8 mouse cellular contexts compared by ENCODE assay signal in genomic region chr15:89453865-89454478, GRCm38 (mm10). TPM values are rescaled to one million over a fixed set of nuclear protein-coding genes. Genes with fewer than 3 reads are reported as not detected.
DNase-seq lines count a peak whose midpoint lies in the region; ATAC-seq and TF ChIP-seq lines count a peak whose summit lies in the region.

Gene Mapk8ip2 (plus strand): TSS chr15:89453913.

- H3K4me2 ChIP-seq in forebrain, embryonic 16.5 days (ENCODE audit: low read length) = peak within 1 kb of the TSS; percentile 88
- peak within 1 kb of the TSS; percentile 91 for H3K4me2 ChIP-seq in neural tube, embryonic 15.5 days

- peak; percentile 82 for TF ChIP-seq POLR2A in cerebellum, adult 2 months (IDR thresholded peaks at IDR 0.05; ENCODE audit: borderline replicate concordance, insufficient read depth, low read length)

- peaks cover 24% of the 10 kb centered on the region for H3K4me1 ChIP-seq in cerebellum, adult 2 months (ENCODE audit: control insufficient read depth, insufficient read depth, low read length)
- H3K4me1 ChIP-seq in forebrain, embryonic 16.5 days (replicated peaks; ENCODE audit: control insufficient read depth, insufficient read depth, low read length) = peaks cover 23% of the 10 kb centered on the region
- peaks cover 36% of the 10 kb centered on the region for H3K4me1 ChIP-seq in neural tube, embryonic 15.5 days

- TF ChIP-seq CTCF in layer of hippocampus, adult 2 months (conservative IDR thresholded peaks at IDR 0.05) = no peak
- TF ChIP-seq CTCF in cerebellum, adult 2 months (IDR thresholded peaks at IDR 0.05; ENCODE audit: borderline replicate concordance, insufficient read depth, low read depth, low read length) = no peak

- peak within 1 kb of the TSS; percentile 87 for H3K9ac ChIP-seq in forebrain, embryonic 16.5 days (replicated peaks; ENCODE audit: low read depth, low read length)
- H3K9ac ChIP-seq in neural tube, embryonic 15.5 days (replicated peaks) = peak within 1 kb of the TSS; percentile 76

- H3K4me3 ChIP-seq in layer of hippocampus, adult 2 months = peak within 1 kb of the TSS; percentile 82
- H3K4me3 ChIP-seq in cerebellum, adult 2 months (replicated peaks; ENCODE audit: insufficient read depth, low read depth, low read length) = peak within 1 kb of the TSS; percentile 82
- peak within 1 kb of the TSS; percentile 86 for H3K4me3 ChIP-seq in forebrain, embryonic 16.5 days (replicated peaks; ENCODE audit: low read length)
- H3K4me3 ChIP-seq in neural tube, embryonic 15.5 days (replicated peaks) = peak within 1 kb of the TSS; percentile 73

- intact Hi-C loops in left cerebral cortex, postnatal 4 days (cut with DNase I) = no loop called here

- WGBS in cerebellum, adult 2 months = 1% methylated on average over 53 of the region's 53 CpGs
- WGBS in forebrain, embryonic 16.5 days = under 1% methylated on average over 52 of the region's 53 CpGs
- WGBS in neural tube, embryonic 15.5 days = under 1% methylated on average over 53 of the region's 53 CpGs

- no peaks in the 10 kb centered on the region for H3K9me3 ChIP-seq in forebrain, embryonic 16.5 days (ENCODE audit: control insufficient read depth, low read length)
- H3K9me3 ChIP-seq in neural tube, embryonic 15.5 days (replicated peaks) = no peaks in the 10 kb centered on the region

- peak in 1 of 2 experiments; percentile 57 for DNase-seq in layer of hippocampus, adult 2 months (ENCODE audit: low spot score in 2 of 2)
- DNase-seq in layer of hippocampus, adult 9-11 months = no peak
- peak; percentile 82 to 86 for DNase-seq in cerebellum, adult 2 months
- peak; percentile 69 for DNase-seq in left cerebral cortex, postnatal 4 days
- no peak for DNase-seq in gastrocnemius, postnatal 10 days
- DNase-seq in natural killer cell, adult 2 months (ENCODE audit: low spot score in 2 of 2) = no peak

- no peaks in the 10 kb centered on the region for H3K27me3 ChIP-seq in cerebellum, adult 2 months (ENCODE audit: control insufficient read depth, insufficient read depth, low read length)
- H3K27me3 ChIP-seq in forebrain, embryonic 16.5 days (replicated peaks; ENCODE audit: control insufficient read depth, insufficient read depth, low read length) = no peaks in the 10 kb centered on the region
- no peaks in the 10 kb centered on the region for H3K27me3 ChIP-seq in neural tube, embryonic 15.5 days (replicated peaks)

- H3K36me3 ChIP-seq in forebrain, embryonic 16.5 days (ENCODE audit: control insufficient read depth, insufficient read depth) = peaks cover 16% of the 10 kb centered on the region
- H3K36me3 ChIP-seq in neural tube, embryonic 15.5 days = peaks cover 28% of the 10 kb centered on the region

- ATAC-seq in forebrain, embryonic 16.5 days = peak; percentile 83
- peak; percentile 86 for ATAC-seq in neural tube, embryonic 15.5 days (ENCODE audit: low FRiP score)

- H3K27ac ChIP-seq in layer of hippocampus, adult 2 months = peak within 1 kb of the TSS; percentile 96
- peak within 1 kb of the TSS; percentile 72 for H3K27ac ChIP-seq in cerebellum, adult 2 months (ENCODE audit: insufficient read depth, low read length)
- peak within 1 kb of the TSS; percentile 67 for H3K27ac ChIP-seq in forebrain, embryonic 16.5 days (ENCODE audit: low read length)
- H3K27ac ChIP-seq in neural tube, embryonic 15.5 days (replicated peaks) = peak within 1 kb of the TSS; percentile 89

RNA-seq across cellular contexts. Expression of gene Mapk8ip2, which starts in this region (rescaled TPM):
- total RNA-seq in layer of hippocampus, adult 2 months (2021) = 100 to 1,000 TPM; 254 to 279 TPM
- 192 and 195 TPM in 2 replicates for polyA plus RNA-seq in cerebellum, adult 2 months (2012; rRNA removed)
- polyA plus RNA-seq in forebrain, embryonic 16.5 days (2015; fragmentation: Nextera tagmentation; extraction: Ambion mirVana) = 74.5 and 81.9 TPM in 2 replicates
- total RNA-seq in left cerebral cortex, postnatal 4 days (2021) = 100 to 1,000 TPM; 155 to 170 TPM
- 73.0 and 85.4 TPM in 2 replicates for polyA plus RNA-seq in neural tube, embryonic 15.5 days (2015; fragmentation: Nextera tagmentation; extraction: Ambion mirVana)
- under 1 TPM; 0.23 to 0.26 TPM for total RNA-seq in gastrocnemius, postnatal 10 days (2021)

Comparison
In these comparisons a context has a peak if more than half of its experiments do, and no peak if none do; other contexts are left out.
1. RNA of gene Mapk8ip2 (total RNA-seq): 254 to 279 TPM in layer of hippocampus, adult 2 months and 155 to 170 TPM in left cerebral cortex, postnatal 4 days; 0.23 to 0.26 TPM in gastrocnemius, postnatal 10 days; every median in the first group is over 100 times any median in the second.
2. DNase-seq: peak in cerebellum, adult 2 months (2 of 2) and left cerebral cortex, postnatal 4 days (single experiment); none in layer of hippocampus, adult 9-11 months (single experiment), gastrocnemius, postnatal 10 days (single experiment) and natural killer cell, adult 2 months (0 of 2).
3. Peak in every context shown above with its lines, with median percentiles within 50 percentile points of each other: H3K27ac ChIP-seq and H3K4me3 ChIP-seq.